Mouse (Mus musculus) hindbrain, embryonic 16.5 days (tissue): ENCODE results near the gene Tmem208. TPM values are rescaled to one million over a fixed set of nuclear protein-coding genes. Genes with fewer than 3 reads are reported as not detected.

Experiments used
- ATAC-seq: fragments of 200-750 bp; cut with Nextera tagmentation; 2 replicates; pipeline ENCODE4 v1.8.0; 2017; ENCODE audit warnings: moderate TSS enrichment, moderate library complexity
- H3K27ac ChIP-seq: fragments of 300-500 bp; sonication (generic); 2 replicates; pipeline ENCODE4 v1.5.1; 2014; ENCODE audit warnings: low read depth, mild to moderate bottlenecking, control low read depth, low read length, moderate library complexity
- H3K27me3 ChIP-seq: fragments of 300-500 bp; sonication (generic); replicated peaks from 2 replicates; pipeline ENCODE4 v1.6.1; 2014; ENCODE audit warnings: low read length; ENCODE audit not compliant: control insufficient read depth, insufficient read depth
- H3K36me3 ChIP-seq: fragments of 300-500 bp; sonication (generic); 2 replicates; pipeline ENCODE4 v1.6.1; 2014; ENCODE audit warnings: mild to moderate bottlenecking, low read length, moderate library complexity, mixed read lengths; ENCODE audit not compliant: control insufficient read depth, insufficient read depth
- H3K4me1 ChIP-seq: fragments of 300-500 bp; sonication (generic); 2 replicates; pipeline ENCODE4 v1.6.1; 2014; ENCODE audit warnings: low read depth, low read length; ENCODE audit not compliant: control insufficient read depth, insufficient read depth
- H3K4me2 ChIP-seq: fragments of 300-500 bp; sonication (generic); 2 replicates; pipeline ENCODE4 v1.6.1; 2014; ENCODE audit warnings: mild to moderate bottlenecking, low read length, control low read depth, moderate library complexity
- H3K4me3 ChIP-seq: fragments of 300-500 bp; sonication (generic); 2 replicates; pipeline ENCODE4 v1.5.1; 2014; ENCODE audit warnings: mild to moderate bottlenecking, low read length, control low read depth, moderate library complexity
- H3K9ac ChIP-seq: fragments of 300-500 bp; sonication (generic); 2 replicates; pipeline ENCODE4 v1.6.1; 2014; ENCODE audit warnings: low read depth, mild to moderate bottlenecking, control low read depth, low read length, moderate library complexity
- H3K9me3 ChIP-seq: fragments of 300-500 bp; sonication (generic); 2 replicates; pipeline ENCODE4 v1.6.1; 2014; ENCODE audit warnings: mild to moderate bottlenecking, low read length, moderate library complexity; ENCODE audit not compliant: control insufficient read depth
- WGBS: fragments of 180-500 bp; shearing (Covaris S2); extraction: QIAGEN DNeasy Blood & Tissue Kit; methylation state at CpG from one replicate; pipeline ENCODE4 v1.1.7; 2014; 5-methylcytosine and 5-hydroxymethylcytosine counted together
- microRNA counts: library from miRNA; unstranded; fragments of <30 nt; microRNA quantifications from one replicate; lab custom pipeline; 2016
- microRNA-seq: library from miRNA; unstranded; fragments of <30 nt; microRNA quantifications from one replicate; pipeline ENCODE4, GENCODE M21; 2017
- polyA plus RNA-seq: library from polyadenylated mRNA; unstranded; fragments of >200 nt; fragmentation: Nextera tagmentation; extraction: Ambion mirVana; gene quantifications from 2 replicates; pipeline ENCODE4 v1.2.1, GENCODE M21; 2015

Gene Tmem208
- polyA plus RNA-seq, 1 experiment from 2014 or later = 150 TPM

DNA sequence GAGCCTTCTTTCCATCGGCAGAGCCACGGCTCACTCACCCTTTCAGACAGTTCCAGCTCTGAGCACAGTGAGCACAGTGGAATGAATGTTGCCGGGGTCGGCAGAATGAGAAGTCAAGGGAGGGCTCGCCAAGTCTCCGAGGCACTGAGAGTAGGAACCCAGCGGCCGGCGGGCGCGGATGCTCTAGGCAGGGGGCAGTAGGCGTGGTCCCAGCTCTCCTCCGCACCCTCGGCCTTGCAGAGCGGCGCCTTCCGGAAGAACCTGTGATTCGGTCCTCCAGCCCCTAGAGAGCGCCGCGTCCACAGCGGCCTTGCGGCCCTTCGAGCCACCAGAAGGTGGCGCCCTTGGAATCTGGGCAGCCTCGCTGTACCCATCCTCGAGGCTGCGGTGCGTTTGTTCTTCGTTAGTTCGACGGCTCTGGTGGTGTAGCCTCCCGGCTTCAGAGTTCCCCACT lies 48.4 kb downstream of the Tmem208 start:
- Histone ChIP-seq H3K9me3 (no peaks in the 10 kb centered on the region), H3K4me3 (peak overlapping the region; percentile 14), H3K9ac (peak overlapping the region; percentile 36; the same call in 1 of the 2 replicates), H3K4me2 (peak overlapping the region; percentile 51), H3K4me1 (peaks cover 3% of the 10 kb centered on the region; the same call in 1 of the 2 replicates), H3K36me3 (no peaks in the 10 kb centered on the region), H3K27ac (no peak overlapping the region), H3K27me3 (no peaks in the 10 kb centered on the region)
- peak; percentile 32; the same call in 1 of the 2 replicates for ATAC-seq
- 33% methylated on average over 26 of the region's 33 CpGs for whole genome bisulfite sequencing

DNA sequence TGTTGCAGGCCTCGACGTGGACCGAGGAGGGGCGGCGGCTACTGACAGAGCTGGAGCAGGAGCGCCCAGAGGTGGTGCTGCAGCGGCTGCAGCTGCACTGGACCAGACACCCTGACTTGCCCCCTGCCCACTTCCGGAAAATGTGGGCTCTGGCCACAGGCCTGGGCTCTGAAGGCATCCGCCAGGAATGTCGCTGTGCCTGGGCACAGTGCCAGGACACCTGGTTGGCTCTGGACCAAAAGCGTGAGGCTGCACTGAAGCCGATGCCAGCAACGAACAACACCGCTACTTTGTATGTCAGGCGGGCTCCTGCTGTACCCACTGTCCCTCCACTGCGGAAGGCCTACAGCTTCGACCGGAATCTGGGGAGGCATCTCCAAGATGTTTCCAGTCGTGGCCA lies 52.5 kb downstream of the Tmem208 start:
- peaks cover 3% of the 10 kb centered on the region; the same call in 1 of the 2 replicates for H3K4me1 ChIP-seq
- 57% methylated on average over 19 of the region's 19 CpGs for WGBS
- H3K4me3 ChIP-seq = no peak overlapping the region
- peak; percentile 53 for ATAC-seq
- H3K9ac ChIP-seq = no peak overlapping the region
- H3K27me3 ChIP-seq = no peaks in the 10 kb centered on the region
- H3K36me3 ChIP-seq = no peaks in the 10 kb centered on the region
- H3K4me2 ChIP-seq = no peak overlapping the region
- no peak overlapping the region for H3K27ac ChIP-seq
- no peaks in the 10 kb centered on the region for H3K9me3 ChIP-seq

DNA sequence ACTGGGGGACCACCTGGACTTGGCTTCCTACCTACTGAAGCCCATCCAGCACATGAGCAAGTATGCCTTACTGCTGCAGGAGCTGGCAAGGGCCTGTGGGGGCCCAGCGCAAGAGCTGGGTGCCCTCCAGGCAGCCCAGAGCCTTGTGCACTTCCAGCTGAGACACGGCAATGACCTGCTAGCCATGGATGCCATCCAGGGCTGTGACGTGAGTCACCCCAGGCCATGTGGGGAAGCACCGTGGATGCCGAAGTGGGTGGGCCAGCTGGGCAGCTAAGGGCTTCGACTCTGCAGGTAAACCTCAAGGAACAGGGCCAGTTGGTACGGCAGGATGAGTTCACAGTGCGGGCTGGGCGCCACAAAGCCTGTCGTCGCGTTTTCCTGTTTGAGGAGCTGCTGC lies 54.2 kb downstream of the Tmem208 start:
- ATAC-seq = no peak
- no peaks in the 10 kb centered on the region for H3K36me3 ChIP-seq
- H3K9ac ChIP-seq = no peak overlapping the region
- peaks cover 3% of the 10 kb centered on the region; the same call in 1 of the 2 replicates for H3K4me1 ChIP-seq
- no peaks in the 10 kb centered on the region for H3K27me3 ChIP-seq
- 87% methylated on average over 12 of the region's 12 CpGs for whole genome bisulfite sequencing
- H3K27ac ChIP-seq = no peak overlapping the region
- no peaks in the 10 kb centered on the region for H3K9me3 ChIP-seq
- H3K4me2 ChIP-seq = no peak overlapping the region
- H3K4me3 ChIP-seq = no peak overlapping the region

DNA sequence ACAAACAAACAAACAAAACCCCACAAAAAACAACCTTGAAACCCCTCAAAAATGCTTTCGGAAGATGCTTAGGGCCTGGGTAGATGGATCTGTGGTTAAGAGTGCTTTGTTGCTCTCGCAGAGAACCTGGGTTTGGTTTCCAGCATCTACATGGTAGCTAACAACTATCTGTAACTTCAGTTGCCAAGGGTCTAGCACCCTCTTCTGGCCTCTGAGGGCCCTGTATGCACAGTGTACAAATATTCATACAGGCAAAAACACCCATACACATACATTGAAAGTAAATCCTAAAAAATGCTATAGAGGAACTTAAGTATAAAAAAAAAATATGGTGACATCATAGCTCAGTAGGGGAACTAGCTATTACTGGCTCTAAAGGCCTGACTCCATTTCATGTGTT lies 57.9 kb downstream of the Tmem208 start:
- WGBS = 100% methylated on average over 2 of the region's 2 CpGs

More for the DNA sequence above, 57.9 kb downstream of the Tmem208 start:
- H3K4me2 ChIP-seq = no peak overlapping the region
- H3K9ac ChIP-seq = no peak overlapping the region
- no peak overlapping the region for H3K4me3 ChIP-seq
- no peak overlapping the region for H3K27ac ChIP-seq
- no peaks in the 10 kb centered on the region for H3K36me3 ChIP-seq
- H3K9me3 ChIP-seq = no peaks in the 10 kb centered on the region
- no peaks in the 10 kb centered on the region for H3K27me3 ChIP-seq
- ATAC-seq = no peak
- no peaks in the 10 kb centered on the region; the same call in 1 of the 2 replicates for H3K4me1 ChIP-seq

MicroRNAs encoded within 50 kb of the gene (microRNA counts, 519-probe panel; counts per million panel counts)
- microRNA mmu-miR-328 (lab: Ali Mortazavi, UCI) = 2,065 counts per million, percentile 33 among the panel's probes with 10 or more counts

Small RNA genes within 50 kb of the gene (microRNA-seq; reads per million reads assigned to microRNA genes)
- gene Gm27320 (not detected), gene Mir328 (388 reads per million, percentile 67 among the genes with 10 or more reads in this experiment)

Other genes with a start within 250 kb of the Tmem208 start
- gene Ces3b, start 242.6 kb upstream of the Tmem208 start, polyA plus RNA-seq = not detected in 2 replicates
- not detected in 2 replicates for gene Ces4a, start 194.6 kb upstream of the Tmem208 start, polyA plus RNA-seq
- gene Cbfb, start 155.7 kb upstream of the Tmem208 start, polyA plus RNA-seq = 28.6 and 29.0 TPM in 2 replicates
- gene D230025D16Rik, start 101.2 kb upstream of the Tmem208 start, polyA plus RNA-seq = 27.9 and 31.7 TPM in 2 replicates
- 12.3 and 12.4 TPM in 2 replicates for gene B3gnt9, start 71.2 kb upstream of the Tmem208 start, polyA plus RNA-seq
- gene Tradd, start 61.7 kb upstream of the Tmem208 start, polyA plus RNA-seq = 20.7 and 21.5 TPM in 2 replicates
- gene Fbxl8, start 61.7 kb upstream of the Tmem208 start, polyA plus RNA-seq = 2.1 and 2.4 TPM in 2 replicates
- gene Hsf4, start 56.6 kb upstream of the Tmem208 start, polyA plus RNA-seq = 0.80 and 1.2 TPM in 2 replicates
- gene Nol3, start 50.2 kb upstream of the Tmem208 start, polyA plus RNA-seq = 6.2 TPM in 2 replicates
- gene 4931428F04Rik, start 36.5 kb upstream of the Tmem208 start, polyA plus RNA-seq = 126 and 153 TPM in 2 replicates
- gene Exoc3l, start 30.3 kb upstream of the Tmem208 start, polyA plus RNA-seq = 9.4 and 12.3 TPM in 2 replicates
- gene E2f4, start 28.7 kb upstream of the Tmem208 start, polyA plus RNA-seq = 37.3 and 46.7 TPM in 2 replicates
- gene Elmo3, start 20.8 kb upstream of the Tmem208 start, polyA plus RNA-seq = 1.5 and 1.6 TPM in 2 replicates
- 0.90 and 0.94 TPM in 2 replicates for gene Lrrc29, start 76 bp upstream of the Tmem208 start, polyA plus RNA-seq
- 0.69 and 0.93 TPM in 2 replicates for gene Fhod1, start 21.6 kb downstream of the Tmem208 start, polyA plus RNA-seq
- 12.3 and 14.5 TPM in 2 replicates for gene Slc9a5, start 22.5 kb downstream of the Tmem208 start, polyA plus RNA-seq
- 1.8 and 2.1 TPM in 2 replicates for gene Plekhg4, start 46.9 kb downstream of the Tmem208 start, polyA plus RNA-seq
- 0.27 TPM in 1 of 2 replicates, not detected in the other for gene Kctd19, start 87.1 kb downstream of the Tmem208 start, polyA plus RNA-seq
- 0.44 and 0.60 TPM in 2 replicates for gene Lrrc36, start 87.2 kb downstream of the Tmem208 start, polyA plus RNA-seq
- gene Tppp3, start 145.2 kb downstream of the Tmem208 start, polyA plus RNA-seq = 246 and 256 TPM in 2 replicates
- gene Zdhhc1, start 170.5 kb downstream of the Tmem208 start, polyA plus RNA-seq = 39.0 and 40.2 TPM in 2 replicates
- 6.9 and 8.8 TPM in 2 replicates for gene Hsd11b2, start 192.4 kb downstream of the Tmem208 start, polyA plus RNA-seq
- gene Atp6v0d1, start 239.7 kb downstream of the Tmem208 start, polyA plus RNA-seq = 250 and 273 TPM in 2 replicates